Mouse (Mus musculus) cortical plate, adult 2 months (tissue): ENCODE results near the gene Adamts16.

ENCODE experiments used
- CTCF ChIP-seq: fragments of 200-500 bp; IDR thresholded peaks from 2 replicates; pipeline ENCODE4 v1.5.1; 2011; ENCODE audit warnings: mild to moderate bottlenecking, control low read depth, low read length; ENCODE audit not compliant: insufficient read depth; ENCODE audit errors: extremely low read depth
- POLR2A ChIP-seq: fragments of 200-500 bp; IDR thresholded peaks from 2 replicates; pipeline ENCODE4 v1.6.1; 2011; ENCODE audit warnings: mild to moderate bottlenecking, low read length, control low read depth; ENCODE audit not compliant: insufficient read depth; ENCODE audit errors: extremely low read depth

DNA sequence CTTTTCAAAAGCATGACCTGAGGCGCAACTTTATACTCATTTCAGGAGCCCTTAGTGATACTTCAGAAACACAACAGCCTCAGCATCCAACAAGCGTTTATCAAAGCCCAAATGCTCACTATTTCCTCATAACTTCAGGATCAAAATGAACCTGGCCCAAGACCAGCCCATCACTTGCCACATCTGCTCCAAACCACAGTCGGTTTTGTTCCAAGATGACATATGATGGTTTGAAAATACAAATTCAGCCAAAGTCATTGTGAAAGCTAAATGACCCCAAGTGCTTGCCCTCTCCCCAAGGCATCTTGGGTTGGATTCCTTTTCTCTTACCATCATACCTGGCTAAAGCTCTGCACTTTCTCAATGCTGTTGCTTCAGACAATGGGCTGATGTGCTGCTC lies 36.1 kb downstream of the Adamts16 start:
- no peak for TF ChIP-seq CTCF
- no peak for TF ChIP-seq POLR2A
